Mouse (Mus musculus) erythroblast, embryonic 14.5 days (primary cell): ENCODE measurements around the gene Dab1. TPM values are rescaled to one million over a fixed set of nuclear protein-coding genes. Genes with fewer than 3 reads are reported as not detected.

Experiments used
- H3K27me3 ChIP-seq: 2 replicates; pipeline ENCODE4 v1.6.1; 2012; ENCODE audit warnings: inconsistent platforms; ENCODE audit not compliant: control insufficient read depth
- H3K36me3 ChIP-seq: 2 replicates; pipeline ENCODE4 v1.6.1; 2012; ENCODE audit warnings: mild to moderate bottlenecking, inconsistent platforms; ENCODE audit not compliant: control insufficient read depth
- H3K4me1 ChIP-seq: 2 replicates; pipeline ENCODE4 v1.6.1; 2012; ENCODE audit warnings: inconsistent platforms; ENCODE audit not compliant: control insufficient read depth
- H3K4me3 ChIP-seq: replicated peaks from 2 replicates; pipeline ENCODE3; 2012; ENCODE audit warnings: moderate library complexity, mild to moderate bottlenecking, inconsistent platforms
- H3K9me3 ChIP-seq: 2 replicates; pipeline ENCODE4 v1.6.1; 2012; ENCODE audit warnings: low read length, inconsistent platforms, mixed read lengths; ENCODE audit not compliant: control insufficient read depth
- GATA1 ChIP-seq: IDR thresholded peaks from 2 replicates; pipeline ENCODE4 v1.6.1; 2012; ENCODE audit warnings: low read length, inconsistent platforms, mixed read lengths
- TAL1 ChIP-seq: IDR thresholded peaks from 3 replicates; pipeline ENCODE4 v1.6.1; 2012; ENCODE audit warnings: low read length, inconsistent platforms, mixed read lengths
- polyA plus RNA-seq: library from polyadenylated mRNA; stranded (reverse); fragments of >175 nt; gene quantifications from 2 replicates; pipeline ENCODE4 v1.2.3, GENCODE M21; 2012

The Dab1 gene
- polyA plus RNA-seq, 1 experiment = not detected

DNA sequence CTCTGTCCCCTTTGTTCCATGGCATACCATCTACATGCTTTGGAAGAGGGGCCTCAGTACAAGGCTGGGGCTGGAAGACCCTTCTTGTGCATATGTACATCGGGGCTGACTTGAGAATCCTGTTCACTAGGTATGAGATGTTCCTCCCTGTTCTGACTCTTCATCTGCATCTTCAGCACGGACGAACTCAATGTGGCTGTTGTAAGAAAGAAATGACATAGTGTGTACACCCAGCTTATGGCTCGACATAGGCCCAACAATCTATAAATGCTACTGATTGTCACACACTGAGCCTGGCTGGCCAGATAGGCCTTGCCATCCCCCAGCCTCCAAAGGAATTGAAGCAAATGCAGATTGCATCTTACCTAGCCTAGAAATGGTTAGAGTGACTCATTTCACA, 817.3 kb downstream of the Dab1 start:
- no peak overlapping the region for H3K4me3 ChIP-seq
- H3K27me3 ChIP-seq = no peaks in the 10 kb centered on the region
- H3K4me1 ChIP-seq = no peaks in the 10 kb centered on the region
- H3K36me3 ChIP-seq = no peaks in the 10 kb centered on the region
- TF ChIP-seq GATA1 = no peak
- no peak for TF ChIP-seq TAL1
- peaks cover 5% of the 10 kb centered on the region; the same call in 1 of the 2 replicates for H3K9me3 ChIP-seq

DNA sequence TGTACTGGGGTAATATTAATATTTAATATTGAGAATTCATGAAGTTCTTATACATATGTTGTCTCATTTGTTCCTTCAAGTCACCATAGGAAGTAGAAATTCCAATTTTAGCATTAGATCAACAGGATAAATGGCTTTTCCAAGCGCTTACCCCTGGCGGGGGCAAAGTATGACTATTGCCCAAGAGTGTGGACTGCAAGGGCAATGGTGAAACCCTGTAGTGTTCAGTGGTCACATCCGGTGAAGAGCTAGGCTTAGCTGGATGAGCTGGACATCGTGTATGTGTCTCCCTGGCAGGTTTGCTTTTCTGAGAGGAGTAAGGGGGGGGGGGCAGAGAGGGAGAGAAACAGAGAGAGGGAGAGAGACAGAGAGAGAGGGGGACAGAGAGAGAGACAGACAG, 819.6 kb downstream of the Dab1 start:
- no peaks in the 10 kb centered on the region for H3K36me3 ChIP-seq
- no peak for TF ChIP-seq GATA1
- no peak for TF ChIP-seq TAL1
- 0 out of 2 replicates have a peak, but pooled peaks cover 3% of the 10 kb centered on the region for H3K9me3 ChIP-seq
- no peaks in the 10 kb centered on the region for H3K27me3 ChIP-seq
- no peaks in the 10 kb centered on the region for H3K4me1 ChIP-seq
- no peak overlapping the region for H3K4me3 ChIP-seq

DNA sequence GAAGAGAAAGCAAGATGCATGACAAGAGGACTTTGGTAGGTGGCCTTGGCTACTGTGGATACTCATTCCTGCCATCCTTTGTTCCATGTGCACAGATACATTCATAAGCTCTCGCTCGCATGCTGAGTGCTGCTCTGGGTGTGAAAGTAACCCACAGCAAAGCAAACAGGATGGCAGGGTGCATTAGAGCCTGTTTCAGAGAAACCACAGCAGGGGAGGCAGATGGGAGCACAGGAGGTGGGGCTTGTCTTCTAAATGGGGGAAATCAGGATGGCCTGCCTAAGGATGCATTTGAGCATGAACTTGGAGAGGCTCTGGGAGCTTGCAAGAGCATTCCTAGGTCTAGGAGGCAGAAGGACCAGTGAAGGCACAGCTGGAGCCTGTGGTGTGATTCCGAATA, 820.5 kb downstream of the Dab1 start:
- Histone ChIP-seq H3K4me3 (no peak overlapping the region), H3K27me3 (no peaks in the 10 kb centered on the region), H3K4me1 (no peaks in the 10 kb centered on the region), H3K9me3 (0 out of 2 replicates have a peak, but pooled peaks cover 3% of the 10 kb centered on the region), H3K36me3 (no peaks in the 10 kb centered on the region)
- TF ChIP-seq GATA1 (no peak), TAL1 (no peak)

DNA sequence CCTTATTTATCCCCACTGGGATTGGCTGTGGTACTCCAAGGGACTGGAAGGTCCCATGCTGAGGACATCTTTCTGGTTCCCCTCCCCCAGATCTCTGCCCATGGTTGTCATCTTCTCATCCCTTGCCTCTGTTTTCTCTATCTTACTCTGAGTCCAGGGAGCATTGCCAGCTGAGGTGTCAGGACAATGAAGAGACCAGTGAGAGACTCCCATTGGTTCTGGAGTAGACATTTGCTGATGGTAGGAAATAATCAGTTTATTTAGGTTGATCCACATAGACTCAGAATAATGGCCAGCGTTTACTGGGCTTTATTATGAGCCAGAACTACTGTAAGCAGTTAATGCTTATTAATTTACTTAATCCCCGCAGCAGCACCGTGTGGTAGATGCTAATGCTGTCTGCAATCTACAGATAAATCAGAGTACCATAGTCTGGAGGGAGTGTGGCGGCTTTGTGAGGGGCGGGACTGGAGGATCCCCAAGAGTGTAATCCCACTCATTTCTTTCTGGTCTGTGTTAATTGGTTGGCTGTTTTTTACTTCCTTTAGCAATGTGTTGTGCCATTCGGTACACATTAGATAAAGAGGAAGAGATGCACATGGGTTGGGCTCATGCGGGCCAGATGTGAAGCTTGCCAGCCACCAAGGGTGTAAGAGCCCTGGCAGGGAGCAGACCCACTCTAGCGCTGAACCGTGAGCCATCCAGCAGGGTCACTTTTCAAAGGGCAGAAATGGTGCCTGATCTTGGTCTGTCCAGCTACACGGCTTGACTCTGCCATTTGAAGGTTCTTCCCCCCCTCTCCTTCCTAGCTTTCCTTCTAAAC, 824.0 kb downstream of the Dab1 start:
- peaks cover 3% of the 10 kb centered on the region; the same call in 1 of the 2 replicates for H3K9me3 ChIP-seq
- H3K27me3 ChIP-seq = no peaks in the 10 kb centered on the region
- H3K4me3 ChIP-seq = no peak overlapping the region
- TF ChIP-seq GATA1 (no peak), TAL1 (no peak)
- H3K36me3 ChIP-seq = no peaks in the 10 kb centered on the region
- H3K4me1 ChIP-seq = no peaks in the 10 kb centered on the region

DNA sequence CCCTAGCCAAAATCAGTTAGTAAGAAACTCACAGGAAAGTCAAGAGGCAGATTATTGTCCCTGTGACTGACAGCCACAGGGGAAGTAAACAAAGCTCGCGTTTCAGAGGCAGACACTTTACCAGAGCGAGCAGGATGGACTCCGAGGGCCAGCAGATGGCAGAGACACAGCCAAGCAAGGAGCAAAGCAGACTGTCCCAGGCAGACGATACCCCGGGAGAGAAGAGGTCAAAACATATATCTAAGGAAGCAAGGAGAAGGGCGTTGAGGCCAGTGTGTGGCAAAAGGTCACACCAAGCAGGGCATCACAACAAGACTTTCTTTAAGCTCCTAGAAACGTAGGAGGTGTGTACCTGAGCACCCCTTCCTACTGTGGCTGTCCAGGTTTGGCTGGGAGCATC, 824.6 kb downstream of the Dab1 start:
- peaks cover 3% of the 10 kb centered on the region; the same call in 1 of the 2 replicates for H3K9me3 ChIP-seq
- TF ChIP-seq TAL1 (no peak), GATA1 (no peak)

DNA sequence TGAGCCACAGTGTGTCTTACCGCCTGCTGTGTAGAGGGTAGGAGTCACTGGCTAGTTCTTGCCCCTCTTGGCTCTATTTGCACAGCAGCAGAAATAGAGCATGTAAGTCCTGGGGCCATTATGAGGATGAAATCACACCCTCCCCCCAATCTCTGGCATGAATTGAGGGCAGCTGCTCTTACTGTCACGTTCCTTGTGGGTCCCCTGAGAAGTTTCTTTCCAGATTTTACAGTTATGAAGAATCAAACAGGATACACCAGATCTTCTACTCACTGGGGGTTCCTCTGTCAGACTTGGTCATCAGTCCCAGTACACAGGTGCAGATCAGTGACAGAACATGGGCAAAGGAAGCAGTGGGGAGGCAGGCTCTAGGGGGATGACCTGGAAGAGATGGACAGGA, 825.8 kb downstream of the Dab1 start:
- H3K4me3 ChIP-seq = no peak overlapping the region
- H3K27me3 ChIP-seq = no peaks in the 10 kb centered on the region
- no peaks in the 10 kb centered on the region for H3K4me1 ChIP-seq
- H3K9me3 ChIP-seq = peaks cover 10% of the 10 kb centered on the region
- no peaks in the 10 kb centered on the region for H3K36me3 ChIP-seq
- no peak for TF ChIP-seq GATA1
- TF ChIP-seq TAL1 = no peak

More for the DNA sequence above, 824.6 kb downstream of the Dab1 start:
- Histone ChIP-seq H3K4me3 (no peak overlapping the region), H3K27me3 (no peaks in the 10 kb centered on the region), H3K4me1 (no peaks in the 10 kb centered on the region), H3K36me3 (no peaks in the 10 kb centered on the region)

DNA sequence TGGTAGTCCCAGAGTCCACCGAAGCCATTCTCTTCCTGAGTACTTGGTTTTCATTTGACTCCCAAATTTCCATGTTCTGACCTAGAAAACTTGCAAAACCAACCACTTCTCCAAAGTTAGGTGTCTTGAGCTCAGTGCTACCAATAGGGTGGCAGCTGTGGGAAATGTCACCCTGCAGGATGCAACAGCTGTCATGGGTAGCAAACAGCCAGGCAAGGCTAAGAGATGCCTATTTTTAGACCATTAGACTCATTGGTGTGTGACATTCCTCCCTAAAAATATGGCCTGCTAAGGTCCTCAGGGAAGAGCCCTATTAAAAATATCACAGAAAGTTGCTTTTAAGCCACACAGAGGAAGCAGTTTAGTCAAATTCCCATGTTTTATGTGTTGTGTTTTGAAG, 829.0 kb downstream of the Dab1 start:
- Histone ChIP-seq H3K9me3 (peaks cover 10% of the 10 kb centered on the region), H3K4me1 (no peaks in the 10 kb centered on the region), H3K4me3 (no peak overlapping the region), H3K36me3 (no peaks in the 10 kb centered on the region), H3K27me3 (no peaks in the 10 kb centered on the region)
- no peak for TF ChIP-seq GATA1
- no peak for TF ChIP-seq TAL1

DNA sequence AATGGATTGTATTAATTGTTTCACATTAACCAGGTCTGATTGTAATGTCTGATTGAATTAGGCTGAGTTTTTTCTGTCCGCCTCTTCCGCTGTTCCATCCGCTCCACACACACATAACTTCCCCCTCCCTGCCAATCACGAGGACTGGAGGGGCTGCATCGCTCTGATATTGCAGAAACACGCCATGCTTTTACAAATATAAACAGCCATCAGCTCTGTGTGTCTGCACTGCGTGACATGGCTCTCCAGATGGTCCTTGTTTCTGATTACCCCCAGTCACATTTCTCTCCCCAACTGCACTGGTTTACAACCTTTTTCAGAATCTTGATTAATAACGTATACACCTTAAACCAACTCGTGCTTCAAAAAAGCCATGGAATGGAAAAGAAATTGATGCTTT, 831.5 kb downstream of the Dab1 start:
- Histone ChIP-seq H3K4me1 (no peaks in the 10 kb centered on the region), H3K9me3 (peaks cover 10% of the 10 kb centered on the region)
- no peak for TF ChIP-seq GATA1
- no peak for TF ChIP-seq TAL1

DNA sequence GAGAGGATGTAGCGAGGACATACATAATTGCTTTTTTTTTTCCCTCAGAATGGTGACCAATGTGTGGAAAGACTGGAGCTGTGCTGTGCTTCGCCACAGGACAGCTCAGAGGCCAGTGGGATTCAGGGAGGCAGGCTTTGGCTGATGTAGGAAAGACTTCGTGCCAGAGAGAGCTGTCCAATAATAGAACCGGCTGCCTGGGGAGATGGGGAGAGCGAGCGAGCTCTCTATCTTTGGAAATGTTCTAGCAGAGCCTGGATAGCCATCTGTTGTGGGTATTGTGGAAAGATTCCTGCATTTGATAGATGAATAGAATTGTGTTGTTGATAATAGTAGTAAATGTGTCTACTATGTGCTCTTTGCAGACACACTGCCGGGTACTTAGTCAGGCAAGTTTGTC, 833.4 kb downstream of the Dab1 start:
- Histone ChIP-seq H3K36me3 (no peaks in the 10 kb centered on the region), H3K4me3 (no peak overlapping the region), H3K4me1 (no peaks in the 10 kb centered on the region), H3K27me3 (no peaks in the 10 kb centered on the region), H3K9me3 (peaks cover 12% of the 10 kb centered on the region)
- no peak for TF ChIP-seq GATA1
- TF ChIP-seq TAL1 = no peak

More for the DNA sequence above, 831.5 kb downstream of the Dab1 start:
- no peak overlapping the region for H3K4me3 ChIP-seq
- H3K27me3 ChIP-seq = no peaks in the 10 kb centered on the region
- H3K36me3 ChIP-seq = no peaks in the 10 kb centered on the region
